Mouse (Mus musculus): ENCODE data around the gene Gm21994.
"Not testable (repeated sequence)": the region's sequence is repeated elsewhere in the genome, so short reads cannot be mapped to it uniquely, and the experiment has no call there.

Gm21994 gene

GRCm38 (mm10) chr2:150255491-150255890 is at the start of gene Gm21994:
TSS of gene Gm21994 (minus strand) at chr2:150255591.
- not testable (repeated sequence) for DNase-seq (ENCODE audit: low spot score in 2 of 2)

GRCm38 (mm10) chr2:150299096-150299495 is 43.7 kb upstream of the Gm21994 start:
- DNase-seq (ENCODE audit: low spot score in 2 of 2) = no peak

- DNase-seq (ENCODE audit: low spot score in 2 of 2) = no peak
Measured at GRCm38 (mm10) chr2:150293669-150294068, 38.3 kb upstream of the Gm21994 start.

GRCm38 (mm10) chr2:150257291-150257690 is 1.9 kb upstream of the Gm21994 start, which contains the start of gene Gm14124:
TSS of gene Gm14124 (plus strand) at chr2:150257517.
- not testable (repeated sequence) for DNase-seq (ENCODE audit: low spot score in 2 of 2)

GRCm38 (mm10) chr2:150256861-150257260 is 1.5 kb upstream of the Gm21994 start:
- DNase-seq (ENCODE audit: low spot score in 2 of 2) = not testable (repeated sequence)

GRCm38 (mm10) chr2:150243211-150243610 is 12.2 kb downstream of the Gm21994 start:
- no peak for DNase-seq (ENCODE audit: low spot score in 2 of 2)

- DNase-seq (ENCODE audit: low spot score in 2 of 2) = not testable (repeated sequence)
Measured at GRCm38 (mm10) chr2:150223263-150223662, 32.1 kb downstream of the Gm21994 start.

GRCm38 (mm10) chr2:150218363-150218725 is 37.0 kb downstream of the Gm21994 start:
- not testable (repeated sequence) for DNase-seq (ENCODE audit: low spot score in 2 of 2)

- peak; percentile 75 to 77 for DNase-seq (ENCODE audit: low spot score in 2 of 2)
Measured at GRCm38 (mm10) chr2:150217600-150218362, 37.6 kb downstream of the Gm21994 start, which contains the start of gene Zfp937. TSS of gene Zfp937 (plus strand) at chr2:150218073.

Data from urinary bladder, postnatal 4 days (tissue).